Mouse (Mus musculus): ENCODE data around the gene March10. TPM values are rescaled to one million over a fixed set of nuclear protein-coding genes. Genes with fewer than 3 reads are reported as not detected.

Gene March10
- polyA plus RNA-seq, 1 experiment from 2014 or later, result not detected

GRCm38 (mm10) chr11:105470896-105471295, 14.4 kb upstream of the March10 start:
- no peak for DNase-seq (ENCODE audit: low spot score)
- Histone ChIP-seq H3K9ac (ENCODE audit: low read length) (no peak overlapping the region), H3K4me1 (ENCODE audit: control insufficient read depth, insufficient read depth, low read length) (no peaks in the 10 kb centered on the region), H3K36me3 (ENCODE audit: control insufficient read depth, insufficient read depth, low read length) (no peaks in the 10 kb centered on the region), H3K27ac (replicated peaks; ENCODE audit: low read depth, low read length) (no peak overlapping the region), H3K27me3 (ENCODE audit: control insufficient read depth, insufficient read depth, low read length) (no peaks in the 10 kb centered on the region), H3K9me3 (ENCODE audit: control insufficient read depth, low read length) (no peaks in the 10 kb centered on the region), H3K4me2 (ENCODE audit: low read depth, severe bottlenecking) (no peak overlapping the region), H3K4me3 (ENCODE audit: low read depth, low read length) (no peak overlapping the region)
- ATAC-seq (ENCODE audit: insufficient number of reproducible peaks, low FRiP score, low TSS enrichment, low read depth), result no peak
- 88% methylated on average over 4 of the region's 4 CpGs for WGBS

- no peaks in the 10 kb centered on the region for H3K4me1 ChIP-seq (ENCODE audit: control insufficient read depth, insufficient read depth, low read length)
- DNase-seq (ENCODE audit: low spot score) (no peak), ATAC-seq (ENCODE audit: insufficient number of reproducible peaks, low FRiP score, low TSS enrichment, low read depth) (no peak)
- no peaks in the 10 kb centered on the region for H3K9me3 ChIP-seq (ENCODE audit: control insufficient read depth, low read length)
- no peaks in the 10 kb centered on the region for H3K27me3 ChIP-seq (ENCODE audit: control insufficient read depth, insufficient read depth, low read length)
- no peak overlapping the region for H3K4me2 ChIP-seq (ENCODE audit: low read depth, severe bottlenecking)
- no peak overlapping the region for H3K9ac ChIP-seq (ENCODE audit: low read length)
- H3K4me3 ChIP-seq (ENCODE audit: low read depth, low read length), result no peak overlapping the region
- no peak overlapping the region for H3K27ac ChIP-seq (replicated peaks; ENCODE audit: low read depth, low read length)
- no peaks in the 10 kb centered on the region for H3K36me3 ChIP-seq (ENCODE audit: control insufficient read depth, insufficient read depth, low read length)
- 85% methylated on average over 4 of the region's 4 CpGs for WGBS
These were observed 13.0 kb upstream of the March10 start for GRCm38 (mm10) chr11:105469561-105469960.

GRCm38 (mm10) chr11:105469091-105469507, 12.6 kb upstream of the March10 start:
- Histone ChIP-seq H3K27me3 (ENCODE audit: control insufficient read depth, insufficient read depth, low read length) (no peaks in the 10 kb centered on the region), H3K4me3 (ENCODE audit: low read depth, low read length) (no peak overlapping the region), H3K4me1 (ENCODE audit: control insufficient read depth, insufficient read depth, low read length) (no peaks in the 10 kb centered on the region), H3K27ac (replicated peaks; ENCODE audit: low read depth, low read length) (no peak overlapping the region), H3K4me2 (ENCODE audit: low read depth, severe bottlenecking) (no peak overlapping the region), H3K9me3 (ENCODE audit: control insufficient read depth, low read length) (no peaks in the 10 kb centered on the region), H3K36me3 (ENCODE audit: control insufficient read depth, insufficient read depth, low read length) (no peaks in the 10 kb centered on the region), H3K9ac (ENCODE audit: low read length) (no peak overlapping the region)
- WGBS, result 80% methylated on average over 8 of the region's 8 CpGs
- DNase-seq (ENCODE audit: low spot score) (no peak), ATAC-seq (ENCODE audit: insufficient number of reproducible peaks, low FRiP score, low TSS enrichment, low read depth) (no peak)

- no peak overlapping the region for H3K4me2 ChIP-seq (ENCODE audit: low read depth, severe bottlenecking)
- no peaks in the 10 kb centered on the region for H3K4me1 ChIP-seq (ENCODE audit: control insufficient read depth, insufficient read depth, low read length)
- no peak overlapping the region for H3K4me3 ChIP-seq (ENCODE audit: low read depth, low read length)
- no peak overlapping the region for H3K27ac ChIP-seq (replicated peaks; ENCODE audit: low read depth, low read length)
- no peaks in the 10 kb centered on the region for H3K27me3 ChIP-seq (ENCODE audit: control insufficient read depth, insufficient read depth, low read length)
- H3K36me3 ChIP-seq (ENCODE audit: control insufficient read depth, insufficient read depth, low read length), result no peaks in the 10 kb centered on the region
- no peak for DNase-seq (ENCODE audit: low spot score)
- no peak for ATAC-seq (ENCODE audit: insufficient number of reproducible peaks, low FRiP score, low TSS enrichment, low read depth)
- no peaks in the 10 kb centered on the region for H3K9me3 ChIP-seq (ENCODE audit: control insufficient read depth, low read length)
- no peak overlapping the region for H3K9ac ChIP-seq (ENCODE audit: low read length)
- WGBS, result 92% methylated on average over 5 of the region's 5 CpGs
These were observed 11.9 kb upstream of the March10 start for GRCm38 (mm10) chr11:105468436-105468835.

GRCm38 (mm10) chr11:105467816-105468215, 11.3 kb upstream of the March10 start:
- Histone ChIP-seq H3K36me3 (ENCODE audit: control insufficient read depth, insufficient read depth, low read length) (no peaks in the 10 kb centered on the region), H3K9ac (ENCODE audit: low read length) (no peak overlapping the region), H3K4me3 (ENCODE audit: low read depth, low read length) (no peak overlapping the region), H3K27me3 (ENCODE audit: control insufficient read depth, insufficient read depth, low read length) (no peaks in the 10 kb centered on the region), H3K27ac (replicated peaks; ENCODE audit: low read depth, low read length) (no peak overlapping the region), H3K4me1 (ENCODE audit: control insufficient read depth, insufficient read depth, low read length) (no peaks in the 10 kb centered on the region), H3K4me2 (ENCODE audit: low read depth, severe bottlenecking) (no peak overlapping the region), H3K9me3 (ENCODE audit: control insufficient read depth, low read length) (no peaks in the 10 kb centered on the region)
- no peak for DNase-seq (ENCODE audit: low spot score)
- ATAC-seq (ENCODE audit: insufficient number of reproducible peaks, low FRiP score, low TSS enrichment, low read depth), result no peak
- 75% methylated on average over 3 of the region's 3 CpGs for WGBS

GRCm38 (mm10) chr11:105467266-105467665, 10.7 kb upstream of the March10 start:
- Histone ChIP-seq H3K36me3 (ENCODE audit: control insufficient read depth, insufficient read depth, low read length) (no peaks in the 10 kb centered on the region), H3K4me2 (ENCODE audit: low read depth, severe bottlenecking) (no peak overlapping the region), H3K9ac (ENCODE audit: low read length) (no peak overlapping the region), H3K9me3 (ENCODE audit: control insufficient read depth, low read length) (no peaks in the 10 kb centered on the region), H3K4me3 (ENCODE audit: low read depth, low read length) (no peak overlapping the region), H3K27me3 (ENCODE audit: control insufficient read depth, insufficient read depth, low read length) (no peaks in the 10 kb centered on the region), H3K27ac (replicated peaks; ENCODE audit: low read depth, low read length) (no peak overlapping the region), H3K4me1 (ENCODE audit: control insufficient read depth, insufficient read depth, low read length) (no peaks in the 10 kb centered on the region)
- ATAC-seq (ENCODE audit: insufficient number of reproducible peaks, low FRiP score, low TSS enrichment, low read depth), result no peak
- 59% methylated on average over 9 of the region's 9 CpGs for WGBS
- peak; percentile 38 for DNase-seq (ENCODE audit: low spot score)

GRCm38 (mm10) chr11:105466756-105467155, 10.2 kb upstream of the March10 start:
- H3K36me3 ChIP-seq (ENCODE audit: control insufficient read depth, insufficient read depth, low read length), result no peaks in the 10 kb centered on the region
- ATAC-seq (ENCODE audit: insufficient number of reproducible peaks, low FRiP score, low TSS enrichment, low read depth) (no peak), DNase-seq (ENCODE audit: low spot score) (no peak)
- no peaks in the 10 kb centered on the region for H3K27me3 ChIP-seq (ENCODE audit: control insufficient read depth, insufficient read depth, low read length)
- H3K4me3 ChIP-seq (ENCODE audit: low read depth, low read length), result no peak overlapping the region
- H3K4me1 ChIP-seq (ENCODE audit: control insufficient read depth, insufficient read depth, low read length), result no peaks in the 10 kb centered on the region
- no peak overlapping the region for H3K4me2 ChIP-seq (ENCODE audit: low read depth, severe bottlenecking)
- WGBS, result 79% methylated on average over 4 of the region's 4 CpGs
- H3K9ac ChIP-seq (ENCODE audit: low read length), result no peak overlapping the region
- H3K27ac ChIP-seq (replicated peaks; ENCODE audit: low read depth, low read length), result no peak overlapping the region
- H3K9me3 ChIP-seq (ENCODE audit: control insufficient read depth, low read length), result no peaks in the 10 kb centered on the region

- WGBS, result 78% methylated on average over 9 of the region's 9 CpGs
- Histone ChIP-seq H3K36me3 (ENCODE audit: control insufficient read depth, insufficient read depth, low read length) (no peaks in the 10 kb centered on the region), H3K4me1 (ENCODE audit: control insufficient read depth, insufficient read depth, low read length) (no peaks in the 10 kb centered on the region), H3K9me3 (ENCODE audit: control insufficient read depth, low read length) (no peaks in the 10 kb centered on the region), H3K4me2 (ENCODE audit: low read depth, severe bottlenecking) (no peak overlapping the region), H3K4me3 (ENCODE audit: low read depth, low read length) (no peak overlapping the region), H3K9ac (ENCODE audit: low read length) (no peak overlapping the region), H3K27ac (replicated peaks; ENCODE audit: low read depth, low read length) (no peak overlapping the region), H3K27me3 (ENCODE audit: control insufficient read depth, insufficient read depth, low read length) (no peaks in the 10 kb centered on the region)
- no peak for ATAC-seq (ENCODE audit: insufficient number of reproducible peaks, low FRiP score, low TSS enrichment, low read depth)
- DNase-seq (ENCODE audit: low spot score), result no peak
These were observed 9.0 kb upstream of the March10 start for GRCm38 (mm10) chr11:105465488-105465887.

GRCm38 (mm10) chr11:105464430-105464967, 8.0 kb upstream of the March10 start:
- ATAC-seq (ENCODE audit: insufficient number of reproducible peaks, low FRiP score, low TSS enrichment, low read depth) (no peak), DNase-seq (ENCODE audit: low spot score) (no peak)
- Histone ChIP-seq H3K4me3 (ENCODE audit: low read depth, low read length) (no peak overlapping the region), H3K36me3 (ENCODE audit: control insufficient read depth, insufficient read depth, low read length) (no peaks in the 10 kb centered on the region), H3K4me1 (ENCODE audit: control insufficient read depth, insufficient read depth, low read length) (no peaks in the 10 kb centered on the region), H3K27me3 (ENCODE audit: control insufficient read depth, insufficient read depth, low read length) (no peaks in the 10 kb centered on the region), H3K27ac (replicated peaks; ENCODE audit: low read depth, low read length) (no peak overlapping the region), H3K4me2 (ENCODE audit: low read depth, severe bottlenecking) (no peak overlapping the region), H3K9me3 (ENCODE audit: control insufficient read depth, low read length) (no peaks in the 10 kb centered on the region), H3K9ac (ENCODE audit: low read length) (no peak overlapping the region)
- WGBS, result 70% methylated on average over 8 of the region's 8 CpGs
